Mouse (Mus musculus) megakaryocyte, embryonic 14.5 days (primary cell): ENCODE results near the gene Cish.

Source experiments
- FLI1 ChIP-seq: IDR thresholded peaks from 2 replicates; pipeline ENCODE4 v1.6.1; 2012; ENCODE audit warnings: low read length, inconsistent platforms, mixed read lengths
- GATA1 ChIP-seq: IDR thresholded peaks from 3 replicates; pipeline ENCODE4 v1.6.1; 2012; ENCODE audit warnings: mixed read lengths, low read length, inconsistent platforms, borderline replicate concordance

GRCm38 (mm10) chr9:107342201-107342709 lies 46.4 kb downstream of the Cish start:
- no peak for TF ChIP-seq GATA1
- TF ChIP-seq FLI1 = no peak
